Comparison of ENCODE assay signal across 33 mouse cellular contexts in the genomic region with DNA sequence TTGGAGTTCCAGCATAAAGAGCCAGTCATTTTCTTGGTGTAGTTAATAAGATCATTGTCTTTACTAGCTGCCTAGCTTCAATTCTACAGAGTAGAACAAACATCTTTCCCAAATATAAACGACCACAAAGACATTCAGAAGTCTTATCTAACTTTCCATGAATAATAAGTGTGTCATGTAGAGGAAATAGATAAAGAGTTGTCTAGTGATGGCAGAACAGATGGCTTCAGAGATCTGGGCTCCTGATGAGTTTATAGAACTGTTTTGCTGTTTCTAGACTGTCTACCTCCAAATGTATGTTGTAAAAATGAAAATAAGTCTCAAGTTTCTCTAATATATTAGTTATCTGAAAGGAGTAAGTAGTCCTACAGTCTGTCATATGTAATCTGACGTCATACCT. TPM values are rescaled to one million over a fixed set of nuclear protein-coding genes. Genes with fewer than 3 reads are reported as not detected.
"Had no signal": no experiment of that assay in that cellular context is flagged by ENCODE, and none has a peak within 500 bp of the region (broad histone marks: within the 10 kb centered on the region; RNA-seq: fewer than 3 reads in every experiment).

No protein-coding gene starts in this region.

- H3K27ac ChIP-seq: embryonic facial prominence, embryonic 10.5 days; embryonic facial prominence, embryonic 12.5 days; embryonic facial prominence, embryonic 13.5 days; embryonic facial prominence, embryonic 15.5 days; forebrain, embryonic 10.5 days; forebrain, embryonic 12.5 days; forebrain, embryonic 13.5 days; forebrain, embryonic 15.5 days; gastrocnemius, adult 2 months; heart, adult 2 months; heart, embryonic 10.5 days had no signal

- H3K4me3 ChIP-seq: embryonic facial prominence, embryonic 10.5 days; embryonic facial prominence, embryonic 12.5 days; embryonic facial prominence, embryonic 13.5 days; embryonic facial prominence, embryonic 15.5 days; erythroblast, embryonic 14.5 days; forebrain, embryonic 10.5 days; forebrain, embryonic 12.5 days; forebrain, embryonic 13.5 days; forebrain, embryonic 15.5 days; gastrocnemius, adult 2 months; heart, adult 2 months; heart, embryonic 10.5 days had no signal

- H3K27me3 ChIP-seq: embryonic facial prominence, embryonic 12.5 days; embryonic facial prominence, embryonic 13.5 days; embryonic facial prominence, embryonic 15.5 days; forebrain, embryonic 12.5 days; forebrain, embryonic 13.5 days; forebrain, embryonic 15.5 days had no signal

- H3K36me3 ChIP-seq: embryonic facial prominence, embryonic 10.5 days; embryonic facial prominence, embryonic 12.5 days; embryonic facial prominence, embryonic 13.5 days; embryonic facial prominence, embryonic 15.5 days; forebrain, embryonic 10.5 days; forebrain, embryonic 12.5 days; forebrain, embryonic 15.5 days; heart, embryonic 10.5 days had no signal

- ATAC-seq: forebrain, embryonic 13.5 days; forebrain, embryonic 14.5 days; forebrain, embryonic 15.5 days; forebrain, embryonic 16.5 days had no signal

- H3K9me3 ChIP-seq: embryonic facial prominence, embryonic 10.5 days; embryonic facial prominence, embryonic 12.5 days; embryonic facial prominence, embryonic 13.5 days; embryonic facial prominence, embryonic 15.5 days; forebrain, embryonic 10.5 days; forebrain, embryonic 12.5 days; forebrain, embryonic 13.5 days; forebrain, embryonic 15.5 days; heart, embryonic 10.5 days had no signal

- DNase-seq: cerebellum, postnatal 10 days; cerebellum, postnatal 14 days; cerebellum, postnatal 25 days; cerebellum, postnatal 36 days; embryo, embryonic 11 days; gastrocnemius, adult 2 months; gastrocnemius, postnatal 10 days; gastrocnemius, postnatal 14 days; gastrocnemius, postnatal 25 days; gastrocnemius, postnatal 36 days; heart, adult 11 months; heart, adult 18-20 months; heart, adult 2 months had no signal

- H3K9ac ChIP-seq: embryonic facial prominence, embryonic 12.5 days; embryonic facial prominence, embryonic 13.5 days; embryonic facial prominence, embryonic 15.5 days; forebrain, embryonic 12.5 days; forebrain, embryonic 13.5 days; forebrain, embryonic 15.5 days had no signal

- H3K4me1 ChIP-seq: embryonic facial prominence, embryonic 10.5 days; embryonic facial prominence, embryonic 12.5 days; embryonic facial prominence, embryonic 13.5 days; embryonic facial prominence, embryonic 15.5 days; forebrain, embryonic 10.5 days; forebrain, embryonic 12.5 days; forebrain, embryonic 13.5 days; forebrain, embryonic 15.5 days; heart, embryonic 10.5 days had no signal

- H3K4me2 ChIP-seq: embryonic facial prominence, embryonic 12.5 days; embryonic facial prominence, embryonic 13.5 days; embryonic facial prominence, embryonic 15.5 days; forebrain, embryonic 12.5 days; forebrain, embryonic 13.5 days; forebrain, embryonic 15.5 days; heart, embryonic 11.5 days had no signal

RNA-seq across cellular contexts. Expression of a gene that starts 41.5 kb away (rescaled TPM):
- total RNA-seq: common myeloid progenitor, adult 5-6 weeks; gastrocnemius, adult 18-20 months; gastrocnemius, adult 2 months; gastrocnemius, adult 8-10 months; gastrocnemius, postnatal 25 days; gastrocnemius, postnatal 36 days; granulocyte monocyte progenitor cell, adult 5-6 weeks; heart, adult 18-20 months; heart, adult 2 months; heart, adult 8-10 months had no signal
- polyA plus RNA-seq: embryonic facial prominence, embryonic 13.5 days; embryonic facial prominence, embryonic 14.5 days; embryonic facial prominence, embryonic 15.5 days; erythroblast, embryonic 14.5 days; gonadal fat pad, adult 2 months; heart, adult 2 months had no signal
